Mouse (Mus musculus) layer of hippocampus, adult 8-10 months (tissue): ENCODE data around the gene Gpr146. TPM values are rescaled to one million over a fixed set of nuclear protein-coding genes. Genes with fewer than 3 reads are reported as not detected.
A peak's percentile ranks its signal among the peaks of the same experiment; 100 is the strongest.

Source experiments
- DNase-seq, 2 experiments: peaks; one replicate each; pipeline ENCODE4 v3.0.0; 2022; ENCODE audit warnings: low spot score in 2 of 2
- total RNA-seq, 4 experiments: library from RNA; stranded (reverse); gene quantifications; 2 replicates each; pipeline ENCODE4 v1.2.4; 2022

The Gpr146 gene
- total RNA-seq, 4 experiments from 2014 or later: 12.2 to 14.8 (median 13.2) TPM

GRCm38 (mm10) chr5:139397959-139398753 is 20.7 kb downstream of the Gpr146 start:
- peak; percentile 89 to 93 for DNase-seq

GRCm38 (mm10) chr5:139398786-139399185 is 21.3 kb downstream of the Gpr146 start:
- DNase-seq: no peak

GRCm38 (mm10) chr5:139399991-139400390 is 22.5 kb downstream of the Gpr146 start:
- DNase-seq: no peak

DNA sequence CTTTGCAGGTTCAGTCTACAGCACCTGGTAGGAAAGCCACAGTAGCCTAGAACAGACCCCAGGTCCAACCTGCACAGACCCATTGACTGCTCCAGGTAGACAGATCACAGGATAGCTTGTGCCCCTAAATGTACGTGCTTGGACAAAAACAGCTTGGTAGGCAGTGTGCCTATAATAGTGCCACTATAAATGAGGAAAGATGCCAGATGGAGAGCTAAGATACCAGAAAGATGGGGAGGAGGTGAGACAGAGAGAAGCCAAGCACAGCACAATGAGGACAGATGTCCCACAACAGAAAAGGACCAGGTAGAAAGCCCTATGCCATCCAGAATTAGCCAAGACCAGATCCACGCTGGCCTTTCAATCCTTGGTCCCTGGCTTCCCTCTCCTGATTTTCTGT is 24.6 kb downstream of the Gpr146 start:
- DNase-seq: no peak

GRCm38 (mm10) chr5:139403692-139404260 is 26.3 kb downstream of the Gpr146 start:
- no peak for DNase-seq

- no peak for DNase-seq
Measured at GRCm38 (mm10) chr5:139404801-139405401, 27.4 kb downstream of the Gpr146 start, which contains the start of gene C130050O18Rik. C130050O18Rik (plus strand) TSS chr5:139405280.

GRCm38 (mm10) chr5:139405478-139405877 is 28.0 kb downstream of the Gpr146 start:
- DNase-seq: no peak

DNA sequence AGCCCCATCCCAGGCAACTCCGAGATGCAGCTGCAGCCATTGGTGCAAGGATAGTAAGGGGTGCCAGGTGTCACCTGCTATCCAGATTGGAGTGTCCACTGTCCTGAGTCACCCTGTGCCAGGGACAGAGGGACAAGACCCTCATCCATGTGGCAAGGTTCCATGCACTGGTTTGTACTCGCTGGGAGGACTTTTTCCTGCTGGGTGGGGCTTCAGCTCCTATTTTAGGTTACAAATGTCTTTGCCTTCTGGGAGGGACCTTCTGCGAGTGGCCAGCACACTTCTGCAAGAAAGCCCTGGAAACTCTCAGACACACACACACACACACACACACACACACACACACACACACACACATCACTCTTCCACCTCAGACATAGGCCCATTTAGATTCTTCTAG is 28.5 kb downstream of the Gpr146 start:
- no peak for DNase-seq

DNA sequence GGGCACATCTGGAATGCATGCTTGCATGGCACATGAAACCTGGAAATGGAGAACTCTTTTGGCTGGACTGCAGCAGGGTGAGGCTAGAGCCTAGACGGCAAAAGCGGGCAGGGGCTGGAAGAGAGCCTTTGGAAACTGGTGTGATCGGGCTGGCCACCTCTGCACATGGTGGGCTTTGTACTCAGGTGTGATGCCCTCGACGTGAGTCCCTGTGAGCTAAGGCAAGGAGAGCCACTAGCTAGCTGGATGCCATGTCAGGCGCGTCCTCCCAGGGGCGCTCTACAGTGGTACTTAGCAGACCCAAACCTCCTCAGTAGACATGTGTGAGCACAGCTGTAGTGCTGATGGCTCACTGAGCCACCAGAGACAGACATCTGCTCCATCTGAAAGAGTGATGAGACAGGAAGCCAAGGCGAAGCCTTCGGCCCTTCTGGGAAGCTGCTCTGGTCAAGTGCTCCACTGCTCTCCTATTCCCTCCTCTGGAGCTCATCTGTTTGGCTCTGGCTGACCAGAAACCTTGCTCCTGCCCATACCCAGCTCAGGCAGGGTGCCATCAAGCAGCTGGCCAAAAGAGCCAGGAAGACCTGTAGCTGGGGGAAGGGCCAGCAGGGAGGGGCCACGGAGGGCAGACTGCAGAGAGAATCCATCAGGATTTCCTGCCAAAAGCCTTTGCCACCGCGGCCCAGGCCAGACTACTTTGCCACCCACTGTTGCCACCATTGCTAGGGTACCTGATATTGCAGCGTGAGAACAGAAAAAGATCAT is 29.8 kb downstream of the Gpr146 start:
- DNase-seq: no peak

GRCm38 (mm10) chr5:139408511-139408910 is 31.0 kb downstream of the Gpr146 start:
- no peak for DNase-seq

DNA sequence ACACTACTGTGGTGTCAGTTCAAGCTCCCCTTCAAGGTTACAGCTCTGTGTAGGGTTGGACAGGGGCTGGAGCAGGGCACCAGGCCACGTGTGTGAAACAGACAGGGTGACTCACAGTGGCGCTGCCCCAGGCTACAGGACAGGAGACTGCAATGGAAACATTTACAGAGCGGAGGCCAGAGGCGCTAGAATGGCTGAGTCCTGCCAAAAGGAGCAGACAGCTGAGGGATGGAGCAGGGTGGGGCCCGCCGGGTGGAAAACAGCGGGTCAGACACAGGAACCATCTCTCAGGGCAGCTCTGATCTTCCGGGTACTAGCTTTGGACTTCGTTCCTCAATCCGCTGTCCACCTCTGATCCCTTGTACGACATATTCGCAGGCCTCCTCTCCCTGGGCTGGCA is 31.9 kb downstream of the Gpr146 start:
- no peak for DNase-seq

- no peak for DNase-seq
Measured at GRCm38 (mm10) chr5:139410056-139410455, 32.6 kb downstream of the Gpr146 start.

GRCm38 (mm10) chr5:139411117-139411516 is 33.6 kb downstream of the Gpr146 start:
- DNase-seq: no peak

DNA sequence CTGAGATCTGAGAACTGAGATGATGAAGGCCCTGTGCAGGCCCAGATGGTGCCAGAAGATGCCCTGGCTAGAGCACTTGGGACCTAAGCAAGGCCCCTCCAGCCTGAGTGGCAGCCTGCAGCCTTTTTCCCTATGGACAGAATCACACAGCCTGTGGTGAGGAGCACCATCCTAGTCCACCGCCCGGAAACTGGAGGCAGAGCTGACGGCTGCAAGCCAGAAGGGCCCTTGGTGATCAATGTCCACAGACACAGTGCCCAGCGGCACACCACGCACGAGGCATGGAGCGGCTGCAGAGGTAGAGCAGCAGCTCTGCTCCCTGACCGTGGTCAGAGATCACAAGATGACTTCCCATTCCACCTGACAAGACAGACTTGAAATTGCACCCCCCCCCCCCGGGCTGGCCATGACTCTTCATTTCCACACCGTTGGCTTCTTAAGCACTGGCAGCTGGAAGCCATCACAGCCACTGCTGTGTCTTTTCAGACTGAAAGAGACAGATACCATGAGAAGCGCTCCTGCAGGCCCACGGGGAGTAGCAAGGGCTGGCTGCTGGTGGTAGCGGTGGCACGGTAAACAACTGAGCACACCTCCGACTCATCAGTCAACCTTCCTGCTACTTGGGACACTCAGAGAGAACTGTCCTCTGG is 34.3 kb downstream of the Gpr146 start:
- DNase-seq: no peak

DNA sequence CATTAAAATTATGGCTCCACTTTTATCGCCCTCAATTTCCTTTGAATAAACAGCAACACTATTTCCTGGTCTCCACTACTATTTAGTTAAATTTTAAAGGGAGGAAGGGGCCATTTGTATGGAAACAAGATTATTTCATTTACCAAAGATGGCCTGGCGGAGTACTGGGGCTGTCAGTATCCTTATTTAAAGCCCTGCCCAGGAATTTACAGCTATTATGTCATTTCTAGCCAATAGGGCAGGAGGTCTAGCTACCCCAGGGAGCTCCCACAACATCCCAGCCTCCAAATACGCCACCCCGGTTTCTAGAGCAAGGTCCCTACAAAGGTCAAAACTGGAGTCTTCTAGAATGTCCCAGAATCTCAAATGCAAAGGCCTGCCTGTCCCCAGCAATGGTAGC is 36.0 kb downstream of the Gpr146 start:
- DNase-seq: no peak

DNA sequence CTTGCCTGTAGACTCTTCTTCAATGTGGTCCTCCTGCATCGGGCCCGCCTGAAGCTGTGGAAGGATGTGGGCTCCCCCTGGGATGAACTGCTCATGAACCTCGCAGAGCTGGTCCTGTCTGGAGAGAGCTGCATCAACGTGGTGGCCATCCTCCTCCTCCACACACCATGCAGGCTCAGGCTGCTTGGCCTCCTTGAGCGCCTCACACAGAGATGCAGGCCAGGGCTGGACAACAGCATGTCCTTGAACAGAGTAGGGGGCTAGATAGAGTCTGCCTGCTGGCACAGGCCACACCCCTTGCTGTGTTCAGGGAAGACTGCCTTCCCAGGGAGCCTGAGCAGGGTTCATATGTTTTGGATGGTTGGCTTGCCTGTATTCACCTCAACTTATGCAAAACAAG is 37.5 kb downstream of the Gpr146 start:
- DNase-seq: no peak

DNA sequence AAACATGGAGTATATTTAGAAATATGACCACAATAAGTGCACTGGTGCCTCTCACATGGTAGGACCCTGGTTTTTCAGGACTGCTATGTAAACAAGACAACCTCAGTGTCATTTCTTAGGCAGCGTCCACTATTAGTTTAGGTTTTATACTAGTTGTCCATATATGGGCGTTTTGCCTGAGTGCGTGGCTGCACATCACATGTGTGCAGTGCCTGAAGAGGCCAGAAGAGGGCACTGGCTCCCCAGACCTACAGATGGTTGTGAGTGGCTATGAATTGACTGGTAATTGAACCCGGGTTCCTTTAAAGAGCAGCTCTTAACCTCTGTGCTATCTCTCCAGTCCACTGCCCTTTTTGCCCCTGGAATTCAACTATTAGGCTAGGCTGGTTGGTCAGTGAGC is 39.4 kb downstream of the Gpr146 start:
- DNase-seq: no peak

- no peak for DNase-seq
Measured at GRCm38 (mm10) chr5:139417480-139417879, 40.0 kb downstream of the Gpr146 start.

- no peak for DNase-seq
Measured at GRCm38 (mm10) chr5:139418110-139418509, 40.6 kb downstream of the Gpr146 start.

GRCm38 (mm10) chr5:139418633-139419032 is 41.1 kb downstream of the Gpr146 start:
- DNase-seq: no peak
